In the genomic region with DNA sequence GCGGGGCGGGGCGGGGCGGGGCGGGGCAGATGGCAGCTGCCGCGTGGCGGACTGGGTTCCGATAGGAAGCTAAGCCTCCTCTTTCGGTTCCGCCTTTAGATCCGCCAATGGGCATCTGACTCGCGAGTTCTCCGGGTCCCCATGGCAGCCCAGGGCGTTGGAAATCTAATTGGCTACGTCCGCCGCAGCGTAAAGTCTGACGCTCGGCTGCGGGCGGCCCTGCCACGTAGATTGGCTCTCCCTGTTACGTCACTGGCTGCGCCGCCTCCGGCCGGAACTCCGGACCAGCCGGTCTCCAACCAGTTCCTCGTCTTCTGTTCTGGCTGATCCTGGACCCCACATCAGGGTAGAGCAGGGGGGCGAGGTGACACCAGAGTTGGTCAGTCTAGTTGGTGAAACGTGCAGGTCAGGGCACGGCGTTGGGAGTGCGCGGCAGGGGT, we compare ENCODE assay signal across 8 mouse cellular contexts. TPM values are rescaled to one million over a fixed set of nuclear protein-coding genes. Genes with fewer than 3 reads are reported as not detected.
DNase-seq lines count a peak whose midpoint lies in the region; ATAC-seq lines count a peak whose summit lies in the region.

A gene (plus strand): TSS at position 227 of the 440 bp plus-strand sequence.

- WGBS in hindbrain, embryonic 16.5 days = under 1% methylated on average over 33 of the region's 39 CpGs
- WGBS in macrophage (ENCODE audit: missing documents) = 0% methylated on average over 39 of the region's 39 CpGs

- no peaks in the 10 kb centered on the region for H3K9me3 ChIP-seq in hindbrain, embryonic 16.5 days (ENCODE audit: control insufficient read depth, low read length)

- ATAC-seq in hindbrain, embryonic 16.5 days = peak; percentile 95

- H3K27me3 ChIP-seq in hindbrain, embryonic 16.5 days (replicated peaks; ENCODE audit: control insufficient read depth, insufficient read depth, low read length) = no peaks in the 10 kb centered on the region

- peak; percentile 89 for DNase-seq in WW6 (ENCODE audit: low read depth, low spot score)
- DNase-seq in cerebellum, postnatal 4 days (ENCODE audit: low spot score in 2 of 2) = peak; percentile 84 to 92
- peak; percentile 96 for DNase-seq in gastrocnemius, adult 18-20 months (ENCODE audit: low spot score)
- DNase-seq in left cerebral cortex, adult 18-20 months (ENCODE audit: low spot score in 2 of 2) = peak; percentile 94 to 97
- DNase-seq in right cerebral cortex, adult 18-20 months = peak; percentile 98
- peak; percentile 80 for DNase-seq in urinary bladder, postnatal 10 days (ENCODE audit: low spot score)

- H3K36me3 ChIP-seq in hindbrain, embryonic 16.5 days (ENCODE audit: control insufficient read depth, insufficient read depth, low read length) = peaks cover 29% of the 10 kb centered on the region
- peaks cover 44% of the 10 kb centered on the region for H3K36me3 ChIP-seq in macrophage (ENCODE audit: inconsistent target)

- peaks cover 20% of the 10 kb centered on the region for H3K79me2 ChIP-seq in macrophage (ENCODE audit: inconsistent target)

- peak within 1 kb of the TSS; percentile 91 for H3K4me2 ChIP-seq in hindbrain, embryonic 16.5 days (ENCODE audit: low read length)

- peak within 1 kb of the TSS; percentile 71 for H3K27ac ChIP-seq in hindbrain, embryonic 16.5 days (ENCODE audit: low read depth, low read length)
- peak within 1 kb of the TSS; percentile 53 for H3K27ac ChIP-seq in macrophage

- H3K4me1 ChIP-seq in hindbrain, embryonic 16.5 days (ENCODE audit: control insufficient read depth, insufficient read depth, low read depth, low read length) = peaks cover 21% of the 10 kb centered on the region

- peak within 1 kb of the TSS; percentile 75 for H3K9ac ChIP-seq in hindbrain, embryonic 16.5 days (ENCODE audit: low read depth, low read length)

- peak within 1 kb of the TSS; percentile 72 for H3K4me3 ChIP-seq in hindbrain, embryonic 16.5 days (ENCODE audit: low read length)
- H3K4me3 ChIP-seq in macrophage (ENCODE audit: inconsistent target) = peak within 1 kb of the TSS; percentile 97

RNA-seq across cellular contexts. Expression of the gene that starts here (rescaled TPM):
- total RNA-seq in gastrocnemius, adult 18-20 months (2021) = 1 to 10 TPM; 4.0 to 4.4 TPM
- polyA plus RNA-seq in hindbrain, embryonic 16.5 days (2015; fragmentation: Nextera tagmentation; extraction: Ambion mirVana) = 25.1 and 25.7 TPM in 2 replicates
- total RNA-seq in left cerebral cortex, adult 18-20 months (2021) = 10 to 100 TPM; 18.1 to 20.2 TPM
- 10 to 100 TPM in 19 of 26 experiments, 1 to 10 TPM in 7; 3.2 to 57.3 (median 15.9) TPM for total RNA-seq in macrophage (2018; cell fraction: chromatin; rRNA removed)
- total RNA-seq in macrophage (2018; cell fraction: cytosol; rRNA removed) = 10 to 100 TPM in 16 of 26 experiments, 1 to 10 TPM in 10; 5.9 to 42.7 (median 13.9) TPM
- 10 to 100 TPM in 20 of 26 experiments, 1 to 10 TPM in 6; 4.1 to 37.0 (median 19.9) TPM for total RNA-seq in macrophage (2018; cell fraction: nucleus; rRNA removed)
- polyA plus RNA-seq in macrophage (2018) = 5.4 to 20.7 TPM (median 8.9 TPM) in 3 replicates

Comparison
In these comparisons a context has a peak if more than half of its experiments do, and no peak if none do; other contexts are left out.
1. Peak in every context shown above with its lines: DNase-seq, ATAC-seq, H3K4me3 ChIP-seq and H3K27ac ChIP-seq.